Mouse (Mus musculus): Measurements from ENCODE around the gene Adamts2.

- TF ChIP-seq CTCF (IDR thresholded peaks at IDR 0.05; ENCODE audit: low read depth, low read length) (no peak), POLR2A (IDR thresholded peaks at IDR 0.05; ENCODE audit: borderline replicate concordance, low read depth, low read length) (no peak)
Observed at GRCm38 (mm10) chr11:50623806-50624205, 21.9 kb downstream of the Adamts2 start.

All from bone marrow macrophage, adult 2 months (primary cell).